Mouse (Mus musculus) midbrain, embryonic 14.5 days (tissue): ENCODE measurements around the gene Ass1. TPM values are rescaled to one million over a fixed set of nuclear protein-coding genes. Genes with fewer than 3 reads are reported as not detected.
A peak's percentile ranks its signal among the peaks of the same experiment; 100 is the strongest.

Experiments
- ATAC-seq: fragments of 200-750 bp; cut with Nextera tagmentation; 2 replicates; pipeline ENCODE4 v1.8.0; 2017; ENCODE audit warnings: moderate number of reproducible peaks, moderate library complexity; ENCODE audit not compliant: low FRiP score, low TSS enrichment
- DNase-seq: peaks from one replicate; pipeline ENCODE4 v3.0.0-alpha.2; 2015
- H3K27ac ChIP-seq: fragments of 300-500 bp; sonication (generic); replicated peaks from 2 replicates; pipeline ENCODE4 v1.5.1; 2014; ENCODE audit warnings: mild to moderate bottlenecking, low read depth, low read length, moderate library complexity
- H3K27me3 ChIP-seq: fragments of 300-500 bp; sonication (generic); 2 replicates; pipeline ENCODE4 v1.6.1; 2014; ENCODE audit warnings: low read length, control low read depth, mixed read lengths; ENCODE audit not compliant: control insufficient read depth, insufficient read depth
- H3K36me3 ChIP-seq: fragments of 300-500 bp; sonication (generic); 2 replicates; pipeline ENCODE4 v1.6.1; 2014; ENCODE audit warnings: low read length, control low read depth; ENCODE audit not compliant: control insufficient read depth, insufficient read depth
- H3K4me1 ChIP-seq: fragments of 300-500 bp; sonication (generic); 2 replicates; pipeline ENCODE4 v1.6.1; 2014; ENCODE audit warnings: mild to moderate bottlenecking, antibody characterized with exemption, low read length, control low read depth; ENCODE audit not compliant: control insufficient read depth, insufficient read depth
- H3K4me2 ChIP-seq: fragments of 300-500 bp; sonication (generic); 2 replicates; pipeline ENCODE4 v1.6.1; 2014; ENCODE audit warnings: mild to moderate bottlenecking, low read length, moderate library complexity
- H3K4me3 ChIP-seq: fragments of 300-500 bp; sonication (generic); replicated peaks from 2 replicates; pipeline ENCODE4 v1.5.1; 2014; ENCODE audit warnings: low read depth, low read length
- H3K9ac ChIP-seq: fragments of 300-500 bp; sonication (generic); replicated peaks from 2 replicates; pipeline ENCODE4 v1.6.1; 2014; ENCODE audit warnings: mild to moderate bottlenecking, low read length, moderate library complexity
- H3K9me3 ChIP-seq: fragments of 300-500 bp; sonication (generic); 2 replicates; pipeline ENCODE4 v1.6.1; 2016; ENCODE audit warnings: low read length, control low read depth, mixed read lengths; ENCODE audit not compliant: control insufficient read depth
- WGBS: fragments of 180-500 bp; shearing (Covaris S2); extraction: QIAGEN DNeasy Blood & Tissue Kit; methylation state at CpG from one replicate; pipeline ENCODE4 v1.1.7; 2014; 5-methylcytosine and 5-hydroxymethylcytosine counted together
- polyA plus RNA-seq: library from polyadenylated mRNA; unstranded; fragments of >200 nt; fragmentation: Nextera tagmentation; extraction: Ambion mirVana; gene quantifications from 2 replicates; pipeline ENCODE4 v1.2.1, GENCODE M21; 2014

Ass1 gene
- polyA plus RNA-seq, 1 experiment from 2014 or later: 7.4 TPM

DNA sequence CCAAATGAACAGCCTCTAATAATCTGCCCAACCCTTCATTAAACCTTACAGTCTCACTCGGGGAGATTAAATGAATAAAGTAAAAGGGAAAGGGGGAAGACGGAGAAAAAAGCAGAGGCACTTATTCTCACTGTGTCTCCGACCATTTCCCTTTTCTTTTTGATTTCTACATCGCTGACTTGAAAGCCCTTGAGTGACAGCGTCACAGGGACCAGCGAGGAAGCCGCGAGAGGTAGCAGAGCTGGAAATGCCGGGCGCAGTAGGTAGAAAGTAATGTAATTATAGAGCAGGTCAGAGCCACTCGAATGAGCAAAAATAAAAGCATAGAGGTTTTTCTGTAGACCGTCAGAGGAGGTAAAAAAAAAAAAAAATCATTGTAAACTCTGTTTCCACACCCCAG, 46.5 kb downstream of the Ass1 start:
- H3K9me3 ChIP-seq: peaks cover 8% of the 10 kb centered on the region; the same call in 1 of the 2 replicates
- ATAC-seq (no peak), DNase-seq (no peak)
- no peak overlapping the region for H3K4me2 ChIP-seq
- H3K9ac ChIP-seq: no peak overlapping the region
- H3K27me3 ChIP-seq: no peaks in the 10 kb centered on the region
- WGBS: 53% methylated on average over 12 of the region's 12 CpGs
- H3K4me1 ChIP-seq: no peaks in the 10 kb centered on the region
- H3K36me3 ChIP-seq: no peaks in the 10 kb centered on the region
- H3K27ac ChIP-seq: no peak overlapping the region; the same call in 1 of the 2 replicates
- no peak overlapping the region for H3K4me3 ChIP-seq

DNA sequence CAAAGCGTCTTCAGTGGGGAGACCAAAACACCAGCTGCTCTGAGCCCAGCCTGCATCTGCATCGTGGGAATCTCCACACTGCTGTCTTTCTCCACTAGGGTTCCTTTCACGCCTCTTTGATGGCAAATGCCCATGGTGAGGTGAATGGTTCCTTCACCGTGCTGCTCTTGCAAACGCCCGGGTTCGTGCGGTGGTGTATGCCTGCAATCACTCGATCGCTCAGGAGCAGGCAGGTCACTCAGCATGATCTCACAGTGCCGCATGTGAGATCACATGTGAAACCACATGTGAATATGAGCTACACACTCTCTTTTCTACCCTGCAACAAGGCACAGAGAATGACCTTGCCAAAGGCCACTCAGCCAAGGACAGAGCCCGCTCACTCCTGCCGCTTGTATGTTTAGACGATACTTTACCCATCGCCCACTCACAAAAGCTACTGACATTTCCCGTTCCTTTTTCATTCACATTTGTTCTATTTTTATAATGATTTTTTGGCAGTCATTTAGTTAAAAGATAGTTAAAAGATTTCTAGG, 51.9 kb downstream of the Ass1 start:
- 85% methylated on average over 16 of the region's 16 CpGs for WGBS
- DNase-seq (no peak), ATAC-seq (no peak)
- H3K4me2 ChIP-seq: no peak overlapping the region
- H3K27me3 ChIP-seq: no peaks in the 10 kb centered on the region
- no peaks in the 10 kb centered on the region for H3K9me3 ChIP-seq
- H3K9ac ChIP-seq: no peak overlapping the region
- no peak overlapping the region for H3K27ac ChIP-seq
- no peaks in the 10 kb centered on the region for H3K4me1 ChIP-seq
- H3K4me3 ChIP-seq: no peak overlapping the region
- no peaks in the 10 kb centered on the region for H3K36me3 ChIP-seq

DNA sequence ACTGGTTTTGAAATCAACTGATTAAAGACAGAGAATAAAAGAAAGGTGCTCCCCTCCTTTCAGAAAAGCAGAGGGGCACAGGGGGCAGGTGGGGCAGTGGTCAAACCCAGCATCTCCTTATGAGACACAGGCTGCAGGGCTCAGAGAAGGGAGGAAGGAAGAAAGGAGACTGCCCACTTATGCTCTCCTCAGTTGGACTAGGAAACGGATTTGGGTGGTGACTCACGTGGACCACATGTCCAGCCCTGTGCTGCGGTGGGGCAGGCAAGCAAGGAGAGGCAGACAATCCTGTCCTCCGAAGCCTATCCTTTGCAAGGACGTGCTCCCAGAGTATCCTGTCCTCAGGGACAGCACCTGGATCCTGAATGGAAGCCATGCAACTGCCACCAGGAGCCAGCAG, 54.6 kb downstream of the Ass1 start:
- WGBS: 80% methylated on average over 5 of the region's 5 CpGs

DNA sequence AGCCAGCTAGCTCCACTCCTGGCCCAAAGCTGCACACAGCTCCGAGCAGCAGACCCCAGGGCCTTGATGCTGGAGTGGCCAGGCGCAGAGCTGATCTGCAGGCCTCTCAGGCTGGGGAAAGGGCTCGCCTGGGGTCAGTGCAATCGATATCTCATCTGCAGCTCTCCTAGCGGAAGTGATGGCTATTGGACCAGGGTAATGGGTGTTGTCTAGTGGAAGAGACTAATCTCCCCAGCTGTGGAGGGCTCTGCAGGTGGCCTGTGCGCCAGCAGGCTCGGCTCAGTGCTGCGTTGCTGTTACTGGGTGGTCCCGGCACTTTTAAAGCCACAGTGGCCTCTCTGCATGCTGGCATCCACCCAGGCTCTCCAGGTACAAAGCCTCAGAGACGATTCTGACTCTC, 55.8 kb downstream of the Ass1 start:
- 0 out of 2 replicates have a peak, but pooled peaks cover 2% of the 10 kb centered on the region for H3K4me1 ChIP-seq
- DNase-seq (no peak), ATAC-seq (no peak)

More for the DNA sequence above, 54.6 kb downstream of the Ass1 start:
- no peaks in the 10 kb centered on the region for H3K36me3 ChIP-seq
- H3K4me2 ChIP-seq: no peak overlapping the region
- 0 out of 2 replicates have a peak, but pooled peaks cover 2% of the 10 kb centered on the region for H3K4me1 ChIP-seq
- ATAC-seq (no peak), DNase-seq (no peak)
- H3K9me3 ChIP-seq: no peaks in the 10 kb centered on the region
- H3K4me3 ChIP-seq: no peak overlapping the region
- H3K9ac ChIP-seq: no peak overlapping the region
- H3K27me3 ChIP-seq: no peaks in the 10 kb centered on the region
- no peak overlapping the region for H3K27ac ChIP-seq

DNA sequence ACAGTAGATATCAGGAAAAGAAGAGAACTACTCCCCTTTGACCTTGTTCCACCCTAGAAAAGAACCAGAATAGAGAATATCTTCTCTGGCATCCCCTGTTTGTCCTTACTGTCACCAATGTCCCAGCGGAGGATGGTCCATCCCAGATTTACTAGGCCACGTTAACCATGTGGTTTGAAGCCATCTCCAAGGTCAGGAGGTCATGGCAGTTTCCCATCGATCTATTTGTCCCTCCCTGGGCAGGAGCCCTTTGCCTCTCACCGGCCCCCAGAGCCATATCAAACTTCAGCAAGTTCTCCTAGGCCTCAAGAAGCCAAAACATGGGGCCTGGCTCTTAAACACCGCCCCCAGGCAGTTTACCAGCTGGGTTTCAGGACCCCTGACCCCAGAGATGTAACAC, 60.2 kb downstream of the Ass1 start:
- Histone ChIP-seq H3K9ac (no peak overlapping the region), H3K27me3 (no peaks in the 10 kb centered on the region), H3K27ac (no peak overlapping the region), H3K4me3 (no peak overlapping the region), H3K4me1 (0 out of 2 replicates have a peak, but pooled peaks cover 2% of the 10 kb centered on the region), H3K36me3 (no peaks in the 10 kb centered on the region), H3K4me2 (no peak overlapping the region), H3K9me3 (no peaks in the 10 kb centered on the region)
- DNase-seq: no peak
- 69% methylated on average over 5 of the region's 5 CpGs for WGBS
- no peak for ATAC-seq

More for the DNA sequence above, 55.8 kb downstream of the Ass1 start:
- Histone ChIP-seq H3K36me3 (no peaks in the 10 kb centered on the region), H3K4me2 (no peak overlapping the region), H3K9me3 (no peaks in the 10 kb centered on the region), H3K4me3 (no peak overlapping the region), H3K9ac (no peak overlapping the region), H3K27ac (no peak overlapping the region), H3K27me3 (no peaks in the 10 kb centered on the region)
- 28% methylated on average over 10 of the region's 10 CpGs for WGBS

DNA sequence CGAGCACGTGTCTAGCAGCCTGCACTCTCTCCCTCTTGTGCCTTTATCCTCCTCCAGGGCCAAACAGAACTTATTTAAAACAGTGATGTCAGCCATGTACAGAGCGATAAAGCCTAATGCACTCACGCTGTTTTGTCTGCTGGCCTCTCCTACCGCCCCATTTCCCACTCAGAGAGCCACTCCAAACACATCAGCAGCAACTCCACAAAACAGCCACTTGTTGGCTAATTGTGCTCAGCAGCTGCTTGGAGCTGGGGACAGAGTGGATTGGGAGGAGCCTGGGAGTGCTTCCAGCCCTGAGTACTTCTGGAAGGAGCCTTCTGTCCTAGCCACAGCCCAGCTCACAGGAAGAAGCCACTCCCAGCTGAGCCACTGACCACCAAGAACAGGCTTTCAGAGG, 67.0 kb downstream of the Ass1 start:
- no peaks in the 10 kb centered on the region for H3K4me1 ChIP-seq
- no peak overlapping the region for H3K4me3 ChIP-seq
- H3K9me3 ChIP-seq: no peaks in the 10 kb centered on the region
- H3K9ac ChIP-seq: no peak overlapping the region
- H3K27ac ChIP-seq: no peak overlapping the region
- H3K36me3 ChIP-seq: no peaks in the 10 kb centered on the region
- H3K4me2 ChIP-seq: no peak overlapping the region
- DNase-seq (no peak), ATAC-seq (no peak)
- no peaks in the 10 kb centered on the region for H3K27me3 ChIP-seq
- WGBS: 69% methylated on average over 5 of the region's 5 CpGs

DNA sequence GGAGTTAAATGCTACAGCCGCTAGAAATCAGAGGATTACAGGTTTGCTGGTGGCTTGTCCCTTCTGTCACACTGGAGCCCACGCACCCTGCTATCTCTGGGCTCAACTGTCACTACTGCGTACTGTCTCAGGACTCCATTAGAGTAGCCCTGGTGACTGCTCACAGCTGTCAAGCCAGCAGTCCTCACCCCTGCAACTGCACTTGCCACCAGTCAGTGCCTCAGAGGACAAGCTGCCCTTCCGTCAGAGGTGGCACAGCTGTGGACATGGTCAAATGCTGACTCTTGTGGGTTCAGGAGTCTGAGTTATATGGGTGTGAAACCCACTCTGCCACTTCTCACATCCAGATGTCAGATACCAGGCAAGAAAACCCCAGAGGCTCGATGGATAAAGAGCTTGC, 68.7 kb downstream of the Ass1 start:
- Histone ChIP-seq H3K36me3 (no peaks in the 10 kb centered on the region), H3K9me3 (no peaks in the 10 kb centered on the region), H3K27ac (no peak overlapping the region), H3K4me3 (no peak overlapping the region), H3K27me3 (no peaks in the 10 kb centered on the region), H3K4me1 (no peaks in the 10 kb centered on the region), H3K4me2 (no peak overlapping the region), H3K9ac (no peak overlapping the region)
- DNase-seq: no peak
- 64% methylated on average over 5 of the region's 5 CpGs for WGBS
- ATAC-seq: no peak

DNA sequence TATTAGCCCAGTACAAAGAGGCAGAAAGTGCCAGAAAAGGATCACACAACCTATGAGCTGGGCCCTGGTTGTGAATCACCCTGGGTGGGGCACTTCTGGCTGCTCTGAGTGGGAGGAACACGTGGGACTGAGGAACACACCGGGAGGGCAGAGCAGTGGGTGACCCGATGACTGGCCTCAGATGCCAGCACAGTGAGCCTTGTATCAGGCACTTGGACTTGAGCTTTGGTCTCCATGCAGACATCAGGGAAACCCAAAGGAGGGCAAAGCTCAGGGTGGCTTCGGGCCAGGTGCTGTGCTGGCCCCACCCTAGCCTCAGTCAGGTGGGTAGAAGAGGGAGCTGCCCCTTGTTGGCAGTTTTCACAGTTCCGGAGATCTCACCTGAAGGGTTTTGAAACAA, 71.6 kb downstream of the Ass1 start:
- DNase-seq (no peak), ATAC-seq (no peak)
- Histone ChIP-seq H3K36me3 (no peaks in the 10 kb centered on the region), H3K4me3 (no peak overlapping the region), H3K4me1 (no peaks in the 10 kb centered on the region), H3K4me2 (no peak overlapping the region), H3K9me3 (no peaks in the 10 kb centered on the region), H3K9ac (no peak overlapping the region), H3K27me3 (no peaks in the 10 kb centered on the region), H3K27ac (no peak overlapping the region)
- WGBS: 93% methylated on average over 5 of the region's 5 CpGs

DNA sequence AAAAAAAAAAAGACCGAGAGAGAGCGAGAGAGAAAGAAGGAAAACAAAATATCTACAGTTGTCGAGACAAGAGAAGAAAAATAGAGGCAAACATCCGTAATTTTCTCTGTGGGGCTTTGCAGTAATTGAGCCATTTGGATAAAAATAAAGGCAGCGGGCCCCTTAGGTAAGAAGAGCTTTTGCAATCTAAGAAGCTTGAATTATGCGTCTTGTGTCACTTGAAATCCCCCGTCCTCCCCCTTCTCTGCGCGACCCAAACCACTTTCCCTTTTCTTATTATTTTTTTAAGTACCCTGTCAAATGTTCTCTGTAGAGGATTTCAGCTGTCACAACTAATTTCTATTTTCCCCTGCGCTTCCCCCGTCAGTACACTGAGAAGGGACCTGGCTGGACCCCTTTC, 77.7 kb downstream of the Ass1 start:
- H3K9ac ChIP-seq: no peak overlapping the region
- WGBS: 41% methylated on average over 11 of the region's 11 CpGs
- no peaks in the 10 kb centered on the region for H3K9me3 ChIP-seq
- no peak overlapping the region for H3K4me3 ChIP-seq
- H3K4me1 ChIP-seq: no peaks in the 10 kb centered on the region
- ATAC-seq (no peak), DNase-seq (peak; percentile 17)
- H3K27me3 ChIP-seq: no peaks in the 10 kb centered on the region
- no peak overlapping the region for H3K4me2 ChIP-seq
- no peak overlapping the region for H3K27ac ChIP-seq
- no peaks in the 10 kb centered on the region for H3K36me3 ChIP-seq
